ENCODE assay signal across 8 mouse cellular contexts in the genomic region with DNA sequence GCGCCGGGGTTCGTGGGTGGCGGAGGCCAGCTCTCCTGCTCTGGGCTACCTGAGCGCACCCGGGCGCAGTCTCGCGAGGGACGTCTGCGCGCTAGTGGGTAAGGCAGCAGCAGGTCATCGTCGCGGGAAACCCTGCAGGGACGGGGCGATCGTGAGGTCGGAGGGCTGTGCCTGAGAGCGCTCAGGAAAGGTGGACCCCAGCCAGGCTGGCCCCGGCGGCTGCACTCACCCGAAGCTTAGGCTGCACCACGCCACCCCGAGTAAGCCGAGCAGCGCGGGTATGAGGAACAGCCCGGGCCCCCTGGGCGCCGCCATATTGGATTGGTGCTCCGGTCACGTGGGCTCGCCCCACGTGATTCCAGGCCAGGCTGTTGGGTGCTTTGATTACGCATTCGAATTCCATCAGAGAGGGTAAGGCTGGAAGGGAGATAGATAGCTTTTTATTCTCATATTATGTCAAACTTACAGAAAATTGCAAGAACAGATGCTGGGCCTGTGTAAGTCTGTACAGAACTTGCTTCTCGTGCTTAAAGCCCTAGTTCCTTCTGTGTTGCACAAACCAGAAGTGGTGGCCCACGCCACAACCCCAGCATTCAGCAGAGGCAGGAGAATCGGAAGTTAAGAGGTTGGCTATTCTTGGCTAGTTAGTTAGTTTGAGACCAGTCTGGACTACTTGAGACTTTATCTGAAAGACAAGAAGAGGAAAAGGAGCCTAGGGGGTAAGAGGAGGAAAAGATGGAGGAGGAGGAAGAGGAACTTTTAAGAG. TPM values are rescaled to one million over a fixed set of nuclear protein-coding genes. Genes with fewer than 3 reads are reported as not detected.
DNase-seq lines count a peak whose midpoint lies in the region; TF ChIP-seq lines count a peak whose summit lies in the region.

A gene (minus strand): TSS at position 345 of the 766 bp plus-strand sequence.

- H3K27ac ChIP-seq in left cerebral cortex, adult 2 months: peak within 1 kb of the TSS; percentile 83
- peak within 1 kb of the TSS; percentile 80 for H3K27ac ChIP-seq in macrophage

- intact Hi-C loops in left cerebral cortex, adult 2 months (cut with DNase I): loop anchor here (2.0 to 5.0 kb wide), 4 partner anchors 29 to 331 kb away; a partner anchor contains a TSS

- peaks cover 34% of the 10 kb centered on the region for H3K79me2 ChIP-seq in macrophage (ENCODE audit: inconsistent target)

- peak; percentile 85 to 93 for DNase-seq in adrenal gland, adult (ENCODE audit: inconsistent age in 2 of 2, low spot score in 1 of 2)
- DNase-seq in embryo, embryonic 10 days (ENCODE audit: low spot score): peak; percentile 91
- DNase-seq in gastrocnemius, postnatal 10 days: peak; percentile 82
- DNase-seq in hindlimb bud, embryonic 11.5 days (ENCODE audit: extremely low spot score, low read depth, low spot score): peak; percentile 81
- peak; percentile 77 to 82 for DNase-seq in left cerebral cortex, adult 2 months (ENCODE audit: extremely low spot score in 1 of 2, low spot score in 2 of 2)
- peak; percentile 85 for DNase-seq in right cerebral cortex, adult 18-20 months
- DNase-seq in urinary bladder, postnatal 10 days (ENCODE audit: low spot score): peak; percentile 38

- WGBS in macrophage (ENCODE audit: missing documents): 2% methylated on average over 40 of the region's 40 CpGs

- H3K4me3 ChIP-seq in left cerebral cortex, adult 2 months: peak within 1 kb of the TSS; percentile 96
- peak within 1 kb of the TSS; percentile 63 for H3K4me3 ChIP-seq in macrophage (ENCODE audit: inconsistent target)

- peaks cover 26% of the 10 kb centered on the region for H3K36me3 ChIP-seq in macrophage (ENCODE audit: inconsistent target)

- TF ChIP-seq CTCF in left cerebral cortex, adult 2 months (IDR thresholded peaks at IDR 0.05): no peak

RNA-seq across cellular contexts. Expression of the gene that starts here (rescaled TPM):
- 1 to 10 TPM; 6.6 to 7.0 TPM for total RNA-seq in gastrocnemius, postnatal 10 days (2021)
- total RNA-seq in left cerebral cortex, adult 2 months (2021): 10 to 100 TPM; 12.6 to 14.5 TPM
- total RNA-seq in macrophage (2018; cell fraction: chromatin; rRNA removed): 10 to 100 TPM in 21 of 26 experiments, 1 to 10 TPM in 5; 5.3 to 37.8 (median 17.8) TPM
- 10 to 100 TPM; 39.3 to 77.6 (median 58.5) TPM for total RNA-seq in macrophage (2018; cell fraction: cytosol; rRNA removed)
- total RNA-seq in macrophage (2018; cell fraction: nucleus; rRNA removed): 10 to 100 TPM; 21.5 to 97.8 (median 63.2) TPM
- 75.7 to 106 TPM (median 79.8 TPM) in 3 replicates for polyA plus RNA-seq in macrophage (2018)

Comparison
In these comparisons a context has a peak if more than half of its experiments do, and no peak if none do; other contexts are left out.
1. Peak in every context shown above with its lines: DNase-seq, H3K4me3 ChIP-seq and H3K27ac ChIP-seq.
2. DNase-seq: peak in every context shown above with its lines; median percentile 91 in embryo, embryonic 10 days; 89 in adrenal gland, adult; 85 in right cerebral cortex, adult 18-20 months; 82 in gastrocnemius, postnatal 10 days; 81 in hindlimb bud, embryonic 11.5 days; 80 in left cerebral cortex, adult 2 months; 38 in urinary bladder, postnatal 10 days.